Mouse (Mus musculus) limb, embryonic 13.5 days (tissue): ENCODE data around the gene Abhd16a. TPM values are rescaled to one million over a fixed set of nuclear protein-coding genes. Genes with fewer than 3 reads are reported as not detected.

Source experiments
- ATAC-seq: fragments of 200-750 bp; cut with Nextera tagmentation; 2 replicates; pipeline ENCODE4 v1.8.0; 2017; ENCODE audit warnings: low read depth, moderate number of reproducible peaks, moderate TSS enrichment; ENCODE audit not compliant: low FRiP score
- H3K27ac ChIP-seq: fragments of 300-500 bp; sonication (generic); 2 replicates; pipeline ENCODE4 v1.5.1; 2015; ENCODE audit warnings: inconsistent platforms, mild to moderate bottlenecking, moderate library complexity
- H3K27me3 ChIP-seq: fragments of 300-500 bp; sonication (generic); 2 replicates; pipeline ENCODE4 v1.6.1; 2015; ENCODE audit warnings: mild to moderate bottlenecking, inconsistent platforms
- H3K36me3 ChIP-seq: fragments of 300-500 bp; sonication (generic); 2 replicates; pipeline ENCODE4 v1.6.1; 2015; ENCODE audit warnings: inconsistent platforms, mild to moderate bottlenecking, moderate library complexity
- H3K4me1 ChIP-seq: fragments of 300-500 bp; sonication (generic); 2 replicates; pipeline ENCODE4 v1.6.1; 2015; ENCODE audit warnings: inconsistent platforms
- H3K4me2 ChIP-seq: fragments of 300-500 bp; sonication (generic); replicated peaks from 2 replicates; pipeline ENCODE4 v1.6.1; 2015; ENCODE audit warnings: inconsistent platforms, mild to moderate bottlenecking, moderate library complexity
- H3K4me3 ChIP-seq: fragments of 300-500 bp; sonication (generic); 2 replicates; pipeline ENCODE4 v1.5.1; 2015; ENCODE audit warnings: moderate library complexity, mild to moderate bottlenecking, inconsistent platforms
- H3K9ac ChIP-seq: fragments of 300-500 bp; sonication (generic); 2 replicates; pipeline ENCODE4 v1.6.1; 2015; ENCODE audit warnings: mild to moderate bottlenecking, inconsistent platforms
- H3K9me3 ChIP-seq: fragments of 300-500 bp; sonication (generic); 2 replicates; pipeline ENCODE4 v1.6.1; 2016; ENCODE audit warnings: inconsistent platforms
- WGBS: fragments of 180-500 bp; shearing (Covaris S2); methylation state at CpG from one replicate; pipeline ENCODE4 v1.1.7; 2015; 5-methylcytosine and 5-hydroxymethylcytosine counted together
- polyA plus RNA-seq: library from polyadenylated mRNA; unstranded; fragments of >200 nt; fragmentation: Nextera tagmentation; extraction: Ambion mirVana; gene quantifications from 2 replicates; pipeline ENCODE4 v1.2.1, GENCODE M21; 2015

The Abhd16a gene
- polyA plus RNA-seq, 1 experiment from 2014 or later = 94.9 TPM

- no peak for ATAC-seq
- peaks cover 34% of the 10 kb centered on the region for H3K4me1 ChIP-seq
- WGBS = 75% methylated on average over 13 of the region's 13 CpGs
- H3K9me3 ChIP-seq = no peaks in the 10 kb centered on the region
- peak overlapping the region; percentile 88 for H3K9ac ChIP-seq
- H3K27ac ChIP-seq = peak overlapping the region; percentile 88; the same call in 1 of the 2 replicates
- H3K36me3 ChIP-seq = peaks cover 39% of the 10 kb centered on the region
- H3K4me2 ChIP-seq = peak overlapping the region; percentile 81
- no peaks in the 10 kb centered on the region for H3K27me3 ChIP-seq
- H3K4me3 ChIP-seq = peak overlapping the region; percentile 76
Observed at GRCm38 (mm10) chr17:35127017-35127416, 38.0 kb downstream of the Abhd16a start.

GRCm38 (mm10) chr17:35128996-35129395 is 39.9 kb downstream of the Abhd16a start:
- H3K27ac ChIP-seq = no peak overlapping the region
- peaks cover 33% of the 10 kb centered on the region for H3K36me3 ChIP-seq
- H3K4me2 ChIP-seq = no peak overlapping the region
- no peak overlapping the region for H3K4me3 ChIP-seq
- no peaks in the 10 kb centered on the region for H3K9me3 ChIP-seq
- peaks cover 28% of the 10 kb centered on the region for H3K4me1 ChIP-seq
- H3K9ac ChIP-seq = no peak overlapping the region
- no peaks in the 10 kb centered on the region for H3K27me3 ChIP-seq
- 64% methylated on average over 11 of the region's 11 CpGs for WGBS
- no peak for ATAC-seq

GRCm38 (mm10) chr17:35131038-35131437 is 42.0 kb downstream of the Abhd16a start:
- H3K4me3 ChIP-seq = no peak overlapping the region
- no peaks in the 10 kb centered on the region for H3K9me3 ChIP-seq
- peaks cover 18% of the 10 kb centered on the region for H3K4me1 ChIP-seq
- H3K4me2 ChIP-seq = no peak overlapping the region
- no peak overlapping the region for H3K27ac ChIP-seq
- ATAC-seq = no peak
- H3K27me3 ChIP-seq = no peaks in the 10 kb centered on the region
- no peak overlapping the region for H3K9ac ChIP-seq
- peaks cover 22% of the 10 kb centered on the region for H3K36me3 ChIP-seq
- 87% methylated on average over 8 of the region's 8 CpGs for WGBS

- Histone ChIP-seq H3K27me3 (no peaks in the 10 kb centered on the region), H3K4me1 (peaks cover 22% of the 10 kb centered on the region), H3K9ac (0 out of 2 replicates have a peak within 1 kb of the TSS, but pooled peaks have one; percentile 4), H3K9me3 (no peaks in the 10 kb centered on the region), H3K36me3 (peaks cover 22% of the 10 kb centered on the region), H3K27ac (no peak within 1 kb of the TSS), H3K4me3 (no peak within 1 kb of the TSS), H3K4me2 (no peak within 1 kb of the TSS)
- WGBS = 85% methylated on average over 15 of the region's 15 CpGs
- no peak for ATAC-seq
Observed at GRCm38 (mm10) chr17:35131500-35132173, 42.6 kb downstream of the Abhd16a start, which contains the start of gene Apom. Gene Apom, minus strand, starts transcription at chr17:35132050.

GRCm38 (mm10) chr17:35132174-35132560 is 43.1 kb downstream of the Abhd16a start:
- Histone ChIP-seq H3K9me3 (no peaks in the 10 kb centered on the region), H3K9ac (no peak overlapping the region), H3K4me3 (no peak overlapping the region), H3K36me3 (peaks cover 22% of the 10 kb centered on the region), H3K4me1 (peaks cover 22% of the 10 kb centered on the region), H3K27ac (no peak overlapping the region), H3K4me2 (no peak overlapping the region), H3K27me3 (no peaks in the 10 kb centered on the region)
- no peak for ATAC-seq
- 81% methylated on average over 3 of the region's 3 CpGs for WGBS

- Histone ChIP-seq H3K9ac (no peak overlapping the region), H3K4me2 (no peak overlapping the region), H3K27me3 (no peaks in the 10 kb centered on the region), H3K9me3 (no peaks in the 10 kb centered on the region), H3K36me3 (peaks cover 21% of the 10 kb centered on the region), H3K4me1 (peaks cover 19% of the 10 kb centered on the region), H3K4me3 (no peak overlapping the region), H3K27ac (no peak overlapping the region)
- no peak for ATAC-seq
- WGBS = 92% methylated on average over 7 of the region's 7 CpGs
Observed at GRCm38 (mm10) chr17:35133517-35133916, 44.5 kb downstream of the Abhd16a start.

- Histone ChIP-seq H3K4me3 (peak within 1 kb of the TSS; percentile 75), H3K4me2 (peak within 1 kb of the TSS; percentile 94), H3K27ac (peak within 1 kb of the TSS; percentile 91), H3K36me3 (peaks cover 25% of the 10 kb centered on the region), H3K9me3 (no peaks in the 10 kb centered on the region), H3K9ac (peak within 1 kb of the TSS; percentile 86), H3K27me3 (no peaks in the 10 kb centered on the region), H3K4me1 (peaks cover 18% of the 10 kb centered on the region)
- peak; percentile 93 for ATAC-seq
- under 1% methylated on average over 66 of the region's 66 CpGs for WGBS
Observed at GRCm38 (mm10) chr17:35134801-35135590, 45.9 kb downstream of the Abhd16a start, which contains the start of gene Bag6. Gene Bag6, plus strand, starts transcription at chr17:35135178.

- peak overlapping the region; percentile 94 for H3K4me2 ChIP-seq
- under 1% methylated on average over 43 of the region's 43 CpGs for WGBS
- peak overlapping the region; percentile 91 for H3K27ac ChIP-seq
- no peaks in the 10 kb centered on the region for H3K9me3 ChIP-seq
- H3K4me1 ChIP-seq = peaks cover 18% of the 10 kb centered on the region
- peak overlapping the region; percentile 86 for H3K9ac ChIP-seq
- no peaks in the 10 kb centered on the region for H3K27me3 ChIP-seq
- ATAC-seq = peak; percentile 74
- H3K36me3 ChIP-seq = peaks cover 27% of the 10 kb centered on the region
- H3K4me3 ChIP-seq = peak overlapping the region; percentile 75
Observed at GRCm38 (mm10) chr17:35135591-35136320, 46.7 kb downstream of the Abhd16a start.

GRCm38 (mm10) chr17:35139269-35139668 is 50.2 kb downstream of the Abhd16a start:
- Histone ChIP-seq H3K36me3 (peaks cover 62% of the 10 kb centered on the region), H3K27ac (no peak overlapping the region), H3K4me3 (no peak overlapping the region), H3K9me3 (peaks cover 6% of the 10 kb centered on the region; the same call in 1 of the 2 replicates), H3K27me3 (no peaks in the 10 kb centered on the region), H3K4me1 (peaks cover 18% of the 10 kb centered on the region), H3K9ac (peak overlapping the region; percentile 13; the same call in 1 of the 2 replicates), H3K4me2 (no peak overlapping the region)
- no peak for ATAC-seq
- WGBS = 91% methylated on average over 3 of the region's 3 CpGs

GRCm38 (mm10) chr17:35140490-35140996 is 51.5 kb downstream of the Abhd16a start:
- ATAC-seq = no peak
- H3K36me3 ChIP-seq = peaks cover 74% of the 10 kb centered on the region
- H3K4me3 ChIP-seq = no peak overlapping the region
- H3K27ac ChIP-seq = no peak overlapping the region
- peaks cover 6% of the 10 kb centered on the region; the same call in 1 of the 2 replicates for H3K9me3 ChIP-seq
- H3K9ac ChIP-seq = no peak overlapping the region
- no peaks in the 10 kb centered on the region for H3K27me3 ChIP-seq
- no peak overlapping the region for H3K4me2 ChIP-seq
- peaks cover 18% of the 10 kb centered on the region for H3K4me1 ChIP-seq
- WGBS = 85% methylated on average over 16 of the region's 16 CpGs

GRCm38 (mm10) chr17:35141971-35142370 is 52.9 kb downstream of the Abhd16a start:
- WGBS = 90% methylated on average over 6 of the region's 6 CpGs
- H3K9me3 ChIP-seq = peaks cover 6% of the 10 kb centered on the region; the same call in 1 of the 2 replicates
- H3K27ac ChIP-seq = no peak overlapping the region
- no peak overlapping the region for H3K4me3 ChIP-seq
- no peak overlapping the region for H3K9ac ChIP-seq
- H3K4me2 ChIP-seq = no peak overlapping the region
- no peaks in the 10 kb centered on the region for H3K27me3 ChIP-seq
- peaks cover 89% of the 10 kb centered on the region for H3K36me3 ChIP-seq
- no peak for ATAC-seq
- peaks cover 9% of the 10 kb centered on the region for H3K4me1 ChIP-seq
